ENCODE assay signal across 11 mouse cellular contexts in the genomic region with DNA sequence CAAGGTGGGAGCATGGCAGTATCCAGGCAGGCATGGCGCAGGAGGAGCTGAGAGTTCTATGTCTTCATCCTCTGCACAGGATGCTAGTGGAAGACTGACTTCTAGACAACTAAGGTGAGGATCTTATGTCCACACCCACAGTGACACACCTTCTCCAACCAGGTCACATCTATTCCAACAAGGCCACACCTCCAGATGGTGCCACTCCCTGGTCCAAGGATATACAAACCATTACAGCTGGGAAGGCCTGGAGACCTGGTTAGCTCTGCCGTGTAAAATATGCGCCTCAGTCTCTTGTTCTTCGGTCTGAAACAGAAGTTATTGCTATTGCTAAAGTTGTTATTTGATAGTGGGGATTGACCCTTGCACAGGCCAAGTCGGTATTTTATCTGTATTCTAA. TPM values are rescaled to one million over a fixed set of nuclear protein-coding genes. Genes with fewer than 3 reads are reported as not detected.
DNase-seq lines count a peak whose midpoint lies in the region; ATAC-seq and TF ChIP-seq lines count a peak whose summit lies in the region.
"Not testable (repeated sequence)": the region's sequence is repeated elsewhere in the genome, so short reads cannot be mapped to it uniquely, and the experiment has no call there.
"Had no signal": no experiment of that assay in that cellular context is flagged by ENCODE, and none has a peak within 500 bp of the region (broad histone marks: within the 10 kb centered on the region; RNA-seq: fewer than 3 reads in every experiment).

No protein-coding gene starts in this region.

- H3K9ac ChIP-seq in CH12.LX (ENCODE audit: insufficient read depth, low read depth); intestine, postnatal 0 days (ENCODE audit: low read depth, low read length): not testable (repeated sequence)
- peak overlapping the region; percentile 98; the same call in 1 of the 2 replicates for H3K9ac ChIP-seq in ES-Bruce4 (ENCODE audit: low read depth, poor library complexity, severe bottlenecking)

- TF ChIP-seq EP300 in CH12.LX (IDR thresholded peaks at IDR 0.05; ENCODE audit: low read length); ES-Bruce4 (IDR thresholded peaks at IDR 0.05; ENCODE audit: insufficient read depth, low read depth, low read length): not testable (repeated sequence)

- H3K36me3 ChIP-seq in CH12.LX (replicated peaks in 1 of 2; ENCODE audit: control insufficient read depth in 1 of 2, insufficient read depth in 1 of 2, low read length in 1 of 2); ES-Bruce4 (ENCODE audit: control insufficient read depth, insufficient read depth, low read length, poor library complexity, severe bottlenecking); intestine, postnatal 0 days (ENCODE audit: control insufficient read depth, insufficient read depth); myocyte (ENCODE audit: control insufficient read depth, insufficient read depth): not testable (repeated sequence)

- peak overlapping the region; percentile 43; the same call in 1 of the 2 replicates for H3K27ac ChIP-seq in CH12.LX (ENCODE audit: insufficient read depth, low read depth)
- peak overlapping the region; percentile 16; the same call in 1 of the 2 replicates for H3K27ac ChIP-seq in ES-Bruce4 (ENCODE audit: insufficient read depth, low read length)
- peak overlapping the region; percentile 74; the same call in 1 of the 2 replicates for H3K27ac ChIP-seq in bone marrow macrophage, adult 2 months (ENCODE audit: insufficient read depth, low read depth, low read length)
- not testable (repeated sequence) for H3K27ac ChIP-seq in intestine, postnatal 0 days (ENCODE audit: low read depth, low read length)

- H3K79me2 ChIP-seq in CH12.LX (replicated peaks; ENCODE audit: control insufficient read depth, extremely low read depth, insufficient read depth, poor library complexity, severe bottlenecking); myocyte (ENCODE audit: control insufficient read depth, insufficient read depth): not testable (repeated sequence)

- TF ChIP-seq RAD21 in CH12.LX (IDR thresholded peaks at IDR 0.05; ENCODE audit: low read depth, low read length): not testable (repeated sequence)

- dilution Hi-C loops in CH12.LX (cut with MboI; ENCODE audit: extremely low pct_ligation_motif_present, extremely low pct_unique_long_range_greater_than_20kb, low sequenced_read_pairs): not testable (repeated sequence)

- not testable (repeated sequence) for H3ac ChIP-seq in myocyte (ENCODE audit: control insufficient read depth, insufficient read length)

- H3K9me3 ChIP-seq in CH12.LX (replicated peaks; ENCODE audit: low read length); ES-Bruce4 (replicated peaks; ENCODE audit: control insufficient read depth, insufficient read depth, low read length, poor library complexity, severe bottlenecking); intestine, postnatal 0 days (ENCODE audit: control insufficient read depth): not testable (repeated sequence)

- H3K4me3 ChIP-seq in CH12.LX (replicated peaks in 1 of 3; ENCODE audit: low read depth in 2 of 3, low read length in 2 of 3, poor library complexity in 1 of 3); intestine, postnatal 0 days (ENCODE audit: low read depth, low read length): not testable (repeated sequence)
- peak overlapping the region; percentile 1; the same call in 1 of the 2 replicates for H3K4me3 ChIP-seq in ES-Bruce4 (ENCODE audit: low read depth, low read length)
- H3K4me3 ChIP-seq in bone marrow macrophage, adult 2 months (ENCODE audit: insufficient read depth, low read length): peak overlapping the region; percentile 71
- H3K4me3 ChIP-seq in myocyte: peak overlapping the region; percentile 28

- 57% methylated on average over 5 of the region's 5 CpGs for WGBS in intestine, postnatal 0 days

- TF ChIP-seq POLR2A in CH12.LX (IDR thresholded peaks at IDR 0.05; ENCODE audit: low read depth, low read length); ES-Bruce4 (IDR thresholded peaks at IDR 0.05; ENCODE audit: insufficient read depth, low read length); bone marrow macrophage, adult 2 months (IDR thresholded peaks at IDR 0.05; ENCODE audit: borderline replicate concordance, low read depth, low read length); myocyte (IDR thresholded peaks at IDR 0.05; ENCODE audit: insufficient read length, low read depth): not testable (repeated sequence)

- H3K4me1 ChIP-seq in CH12.LX (ENCODE audit: control insufficient read depth in 1 of 2, insufficient read depth in 2 of 2): peaks cover 13 to 57% of the 10 kb centered on the region in 2 experiments; a peak in 3 of 4 replicates
- H3K4me1 ChIP-seq in ES-Bruce4 (ENCODE audit: control insufficient read depth, insufficient read depth, low read length); intestine, postnatal 0 days (replicated peaks; ENCODE audit: control insufficient read depth, insufficient read depth, low read length): not testable (repeated sequence)
- peaks cover 11% of the 10 kb centered on the region for H3K4me1 ChIP-seq in bone marrow macrophage, adult 2 months (ENCODE audit: control insufficient read depth, insufficient read depth, low read length)

- ATAC-seq in intestine, postnatal 0 days: not testable (repeated sequence)

- peak overlapping the region; percentile 69; the same call in 1 of the 2 replicates for H3K4me2 ChIP-seq in CH12.LX (ENCODE audit: insufficient read depth, low read depth, poor library complexity, severe bottlenecking)
- H3K4me2 ChIP-seq in intestine, postnatal 0 days (replicated peaks; ENCODE audit: low read depth): peak overlapping the region; percentile 63; the same call in 1 of the 2 replicates
- peak overlapping the region; percentile 92 for H3K4me2 ChIP-seq in myocyte (ENCODE audit: low read depth)

- in situ Hi-C loops in CH12.LX (cut with MboI; ENCODE audit: low pct_ligation_motif_present, low pct_unique_long_range_greater_than_20kb, low sequenced_read_pairs): not testable (repeated sequence)

- not testable (repeated sequence) for H3K27me3 ChIP-seq in CH12.LX (replicated peaks); ES-Bruce4 (ENCODE audit: control insufficient read depth, insufficient read depth, low read length, poor library complexity, severe bottlenecking); intestine, postnatal 0 days (replicated peaks; ENCODE audit: control insufficient read depth, insufficient read depth, low read length); myocyte (ENCODE audit: control insufficient read depth, insufficient read depth, insufficient read length)

- not testable (repeated sequence) for DNase-seq in CH12.LX (ENCODE audit: extremely low read depth)
- peak; percentile 88 for DNase-seq in R1 (ENCODE audit: low read depth, low spot score)

- not testable (repeated sequence) for TF ChIP-seq CTCF in CH12.LX (conservative IDR thresholded peaks at IDR 0.05 in 1 of 2, IDR thresholded peaks at IDR 0.05 in 1 of 2; ENCODE audit: low read depth in 2 of 2, low read length in 2 of 2); ES-Bruce4 (IDR thresholded peaks at IDR 0.05; ENCODE audit: low read depth, low read length); bone marrow macrophage, adult 2 months (IDR thresholded peaks at IDR 0.05; ENCODE audit: low read depth, low read length); intestine, postnatal 0 days (IDR thresholded peaks at IDR 0.05; ENCODE audit: low read depth)

TF ChIP-seq in CH12.LX, 34 proteins besides CTCF, POLR2A, EP300 and RAD21 (continues in another document):
- peak; percentile 29; the same call in 1 of the 2 replicates for TF ChIP-seq NELFE (IDR thresholded peaks at IDR 0.05; ENCODE audit: low read depth, low read length)

RNA-seq across cellular contexts. Expression of gene Eef1a1, which starts 0.9 kb away (rescaled TPM):
- total RNA-seq in CH12.LX (2012; rRNA removed): 14,448 and 18,409 TPM in 2 replicates
- 21,026 and 21,314 TPM in 2 replicates for total RNA-seq in CH12.LX (2014; rRNA removed)
- polyA plus RNA-seq in CH12.LX (2012; ENCODE audit: insufficient read length, low read depth): 11,979 and 12,362 TPM in 2 replicates
- 19,892 and 21,149 TPM in 2 replicates for polyA plus RNA-seq in ES-Bruce4 (2011; ENCODE audit: insufficient read depth, insufficient read length, low read depth, missing spikeins)
- 5,836 and 6,850 TPM in 2 replicates for polyA plus RNA-seq in bone marrow macrophage, adult 2 months (2012; ENCODE audit: insufficient read depth, insufficient read length, missing spikeins)
- polyA plus RNA-seq in intestine, postnatal 0 days (2015; fragmentation: Nextera tagmentation; extraction: Ambion mirVana): 1,954 and 2,041 TPM in 2 replicates
- polyA plus RNA-seq in myocyte (2012; fragmentation: generic; extraction: Trizol): 8,203 TPM

RNA-seq across cellular contexts. Expression of gene Gm17324, which starts 39.4 kb away (rescaled TPM):
- total RNA-seq in CH12.LX (2012; rRNA removed): 0.46 and 0.55 TPM in 2 replicates
- total RNA-seq in CH12.LX (2014; rRNA removed): not detected in 2 replicates
- not detected in 2 replicates for polyA plus RNA-seq in CH12.LX (2012; ENCODE audit: insufficient read length, low read depth)
- not detected in 2 replicates for polyA plus RNA-seq in ES-Bruce4 (2011; ENCODE audit: insufficient read depth, insufficient read length, low read depth, missing spikeins)
- polyA plus RNA-seq in bone marrow macrophage, adult 2 months (2012; ENCODE audit: insufficient read depth, insufficient read length, missing spikeins): not detected in 2 replicates
- 0.17 and 0.39 TPM in 2 replicates for polyA plus RNA-seq in intestine, postnatal 0 days (2015; fragmentation: Nextera tagmentation; extraction: Ambion mirVana)
- 0.13 TPM for polyA plus RNA-seq in myocyte (2012; fragmentation: generic; extraction: Trizol)
- total RNA-seq: adrenal gland, adult 18-20 months; adrenal gland, postnatal 14 days; G1E had no signal
- polyA plus RNA-seq: activated CD4-positive, CD25-positive, alpha-beta regulatory T cell, adult 4 months; Patski had no signal

RNA-seq across cellular contexts. Expression of gene Mto1, which starts 40.0 kb away (rescaled TPM):
- total RNA-seq in CH12.LX (2012; rRNA removed): 21.5 and 22.9 TPM in 2 replicates
- total RNA-seq in CH12.LX (2014; rRNA removed): 21.5 and 22.5 TPM in 2 replicates
- 13.8 and 14.2 TPM in 2 replicates for polyA plus RNA-seq in CH12.LX (2012; ENCODE audit: insufficient read length, low read depth)
- 23.1 and 26.2 TPM in 2 replicates for polyA plus RNA-seq in ES-Bruce4 (2011; ENCODE audit: insufficient read depth, insufficient read length, low read depth, missing spikeins)
- 15.3 and 20.6 TPM in 2 replicates for polyA plus RNA-seq in bone marrow macrophage, adult 2 months (2012; ENCODE audit: insufficient read depth, insufficient read length, missing spikeins)
- 8.2 and 8.4 TPM in 2 replicates for polyA plus RNA-seq in intestine, postnatal 0 days (2015; fragmentation: Nextera tagmentation; extraction: Ambion mirVana)
- polyA plus RNA-seq in myocyte (2012; fragmentation: generic; extraction: Trizol): 10.8 TPM

RNA-seq across cellular contexts. Expression of gene Cgas, which starts 45.0 kb away (rescaled TPM):
- total RNA-seq in CH12.LX (2012; rRNA removed) (not detected in 2 replicates), CH12.LX (2014; rRNA removed) (not detected in 2 replicates)
- polyA plus RNA-seq in CH12.LX (2012; ENCODE audit: insufficient read length, low read depth) (not detected in 2 replicates), ES-Bruce4 (2011; ENCODE audit: insufficient read depth, insufficient read length, low read depth, missing spikeins) (1.1 and 1.2 TPM in 2 replicates), myocyte (2012; fragmentation: generic; extraction: Trizol) (0.56 TPM)
- 8.0 and 9.9 TPM in 2 replicates for polyA plus RNA-seq in bone marrow macrophage, adult 2 months (2012; ENCODE audit: insufficient read depth, insufficient read length, missing spikeins)
- polyA plus RNA-seq in intestine, postnatal 0 days (2015; fragmentation: Nextera tagmentation; extraction: Ambion mirVana): 0.96 and 1.1 TPM in 2 replicates
